Mouse (Mus musculus): Measurements from ENCODE around the gene Lrrc8d. TPM values are rescaled to one million over a fixed set of nuclear protein-coding genes. Genes with fewer than 3 reads are reported as not detected.
A peak's percentile ranks its signal among the peaks of the same experiment; 100 is the strongest.

The Lrrc8d gene
- total RNA-seq, 2 experiments from 2014 or later: 47.9 to 57.7 TPM

GRCm38 (mm10) chr5:105715095-105715494 is 15.3 kb downstream of the Lrrc8d start:
- DNase-seq (ENCODE audit: extremely low spot score in 1 of 2, low spot score in 1 of 2): no peak

DNA sequence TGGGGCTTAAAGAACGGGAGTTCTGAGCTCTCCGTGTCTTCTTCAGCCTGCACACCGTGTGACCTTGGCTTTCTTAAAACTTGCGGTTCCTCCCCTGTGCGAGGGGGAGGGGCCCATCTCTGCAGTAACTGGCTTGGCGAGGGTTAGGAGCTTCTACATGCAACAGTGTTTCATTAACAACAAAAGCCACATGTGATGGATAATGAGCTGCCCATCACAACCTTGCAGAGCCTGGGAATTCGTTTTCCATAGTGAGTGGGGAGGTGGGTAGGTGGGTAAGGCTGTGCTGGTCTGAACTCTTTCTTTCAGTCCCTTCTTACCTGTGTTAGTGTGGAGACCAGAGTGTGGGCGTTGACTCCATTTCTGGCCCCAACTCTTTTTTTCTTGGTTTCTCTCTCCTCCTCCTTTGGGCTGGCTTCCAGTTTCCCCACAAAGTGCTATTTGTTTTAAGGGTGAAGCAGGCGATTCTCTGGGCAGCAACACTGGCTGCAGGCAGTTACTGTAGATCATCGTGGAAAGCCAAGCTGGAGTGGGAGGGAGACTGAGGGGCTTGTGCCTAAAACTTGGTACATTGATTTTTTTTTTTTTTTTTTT is 15.9 kb downstream of the Lrrc8d start:
- DNase-seq (ENCODE audit: extremely low spot score in 1 of 2, low spot score in 1 of 2): peak in 1 of 2 experiments; percentile 29

GRCm38 (mm10) chr5:105717294-105717693 is 17.5 kb downstream of the Lrrc8d start:
- DNase-seq (ENCODE audit: extremely low spot score in 1 of 2, low spot score in 1 of 2): no peak

DNA sequence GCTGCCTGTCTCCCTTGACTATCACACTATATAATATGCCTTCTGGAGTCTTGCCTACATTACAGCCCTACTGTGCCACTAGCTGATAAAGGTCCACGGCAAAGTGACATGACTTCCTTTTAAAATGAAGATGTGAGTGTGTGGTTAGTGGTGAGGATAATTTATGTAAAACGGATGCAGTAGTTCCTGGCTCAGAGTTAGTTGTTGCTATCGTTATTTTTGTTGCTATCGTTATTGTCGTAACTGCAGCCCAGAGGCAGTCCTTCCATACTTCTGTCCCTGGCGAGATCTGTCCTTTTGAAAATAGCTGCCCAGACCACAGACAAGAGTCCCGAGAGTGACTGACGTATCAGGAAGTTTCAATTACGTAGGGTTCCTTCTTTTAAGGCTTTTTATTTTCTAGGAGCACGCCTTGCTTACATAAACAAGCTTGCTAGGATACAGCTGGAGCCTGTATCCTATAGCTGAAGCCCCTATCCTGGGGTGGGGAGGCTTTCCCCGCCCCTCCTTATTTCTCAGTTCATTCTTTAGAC is 18.4 kb downstream of the Lrrc8d start:
- DNase-seq (ENCODE audit: extremely low spot score in 1 of 2, low spot score in 1 of 2): no peak

DNA sequence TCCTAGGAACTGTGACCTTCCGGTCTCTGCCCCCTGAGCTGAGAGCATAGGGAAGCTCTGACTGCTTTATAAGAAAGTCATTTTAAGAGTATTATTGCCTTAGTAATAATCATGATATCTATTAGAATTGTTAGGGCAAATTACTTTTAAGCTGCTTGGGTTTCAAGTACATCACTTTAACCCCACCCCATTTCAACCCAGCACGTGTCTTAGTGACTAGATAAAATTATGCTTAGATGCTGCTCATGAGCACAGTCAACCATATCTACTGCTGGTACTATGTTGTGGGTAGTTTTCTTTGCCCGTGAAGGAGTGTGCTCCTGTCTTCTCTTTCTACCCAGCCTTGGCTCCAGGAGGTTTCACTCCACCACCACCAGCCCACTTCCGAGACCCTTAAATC is 21.5 kb downstream of the Lrrc8d start:
- no peak for DNase-seq (ENCODE audit: extremely low spot score in 1 of 2, low spot score in 1 of 2)

DNA sequence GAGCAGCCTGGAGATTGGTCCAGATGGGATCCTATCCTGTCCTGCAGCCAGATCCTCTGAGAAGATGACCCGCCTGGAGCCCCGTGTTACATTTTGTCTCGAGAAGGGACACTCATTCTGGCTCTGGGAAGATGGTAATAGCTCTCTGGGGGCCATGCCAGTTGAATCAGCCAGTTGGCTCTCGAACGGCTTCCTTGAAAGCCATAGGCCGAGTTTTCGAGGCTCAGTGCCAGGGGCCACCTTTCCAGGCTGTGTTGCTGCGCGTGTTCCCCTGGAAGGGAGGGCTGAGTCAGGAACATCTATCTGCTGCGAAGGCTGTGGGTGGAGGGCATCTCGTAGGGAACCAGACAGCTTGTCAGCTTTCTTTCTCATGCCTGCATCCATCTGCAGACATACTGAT is 23.0 kb downstream of the Lrrc8d start:
- no peak for DNase-seq (ENCODE audit: extremely low spot score in 1 of 2, low spot score in 1 of 2)

DNA sequence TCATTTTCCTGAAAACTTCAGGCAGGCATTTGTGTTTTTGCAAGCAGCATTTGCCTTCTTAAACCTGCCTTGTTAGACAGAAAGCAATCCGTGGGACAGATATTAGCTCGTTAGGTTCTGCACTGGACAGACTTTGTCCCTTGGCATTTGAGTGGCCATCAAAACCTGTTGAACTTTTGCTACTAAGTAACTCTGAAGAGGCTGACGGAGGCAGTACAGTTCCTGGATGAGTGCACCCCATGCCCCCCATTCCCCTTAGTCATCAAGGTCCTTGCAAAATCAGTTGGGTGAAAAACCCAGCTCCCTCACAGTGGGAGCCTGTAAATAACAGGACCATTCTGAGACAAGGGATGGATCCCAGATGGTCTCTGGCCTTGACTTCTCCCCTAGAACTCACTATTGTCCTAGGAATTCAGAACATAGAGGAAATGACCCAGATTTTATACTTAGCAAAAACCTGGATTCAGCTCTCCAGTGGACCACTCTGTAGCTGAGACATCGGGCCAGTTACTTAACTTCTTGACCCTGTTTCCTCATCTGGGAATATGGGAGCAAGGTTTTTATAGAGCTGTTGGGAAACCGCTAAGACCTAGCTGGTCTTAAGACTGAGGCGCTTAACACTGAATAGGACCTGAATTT is 30.5 kb downstream of the Lrrc8d start:
- DNase-seq (ENCODE audit: extremely low spot score in 1 of 2, low spot score in 1 of 2): no peak

- no peak for DNase-seq (ENCODE audit: extremely low spot score in 1 of 2, low spot score in 1 of 2)
Measured at GRCm38 (mm10) chr5:105731173-105731626, 31.4 kb downstream of the Lrrc8d start.

GRCm38 (mm10) chr5:105731627-105732432 is 32.1 kb downstream of the Lrrc8d start:
- DNase-seq (ENCODE audit: extremely low spot score in 1 of 2, low spot score in 1 of 2): peak; percentile 27 to 31

- DNase-seq (ENCODE audit: extremely low spot score in 1 of 2, low spot score in 1 of 2): no peak
Measured at GRCm38 (mm10) chr5:105732433-105732891, 32.7 kb downstream of the Lrrc8d start.

GRCm38 (mm10) chr5:105733226-105733625 is 33.5 kb downstream of the Lrrc8d start:
- DNase-seq (ENCODE audit: extremely low spot score in 1 of 2, low spot score in 1 of 2): no peak

DNA sequence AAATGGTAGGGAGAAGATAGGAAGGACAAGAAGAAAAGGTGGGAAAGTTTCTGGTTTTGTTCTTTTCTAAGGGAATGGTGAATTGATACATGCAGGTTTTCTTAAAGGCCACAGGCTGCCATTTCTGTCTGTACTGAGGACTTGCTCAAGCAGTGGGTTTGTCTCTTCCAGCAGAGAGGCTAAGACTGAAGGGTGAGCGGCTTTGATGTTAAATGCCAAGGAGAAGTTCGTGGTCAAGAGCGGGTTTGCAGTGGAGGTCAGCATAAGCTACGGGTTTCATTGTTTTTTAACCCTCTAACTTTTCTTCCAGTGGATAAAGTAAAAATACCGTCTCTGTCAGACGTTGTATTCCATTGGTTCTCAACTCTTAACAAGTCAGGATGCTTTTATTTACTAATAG is 36.6 kb downstream of the Lrrc8d start:
- DNase-seq (ENCODE audit: extremely low spot score in 1 of 2, low spot score in 1 of 2): no peak

DNA sequence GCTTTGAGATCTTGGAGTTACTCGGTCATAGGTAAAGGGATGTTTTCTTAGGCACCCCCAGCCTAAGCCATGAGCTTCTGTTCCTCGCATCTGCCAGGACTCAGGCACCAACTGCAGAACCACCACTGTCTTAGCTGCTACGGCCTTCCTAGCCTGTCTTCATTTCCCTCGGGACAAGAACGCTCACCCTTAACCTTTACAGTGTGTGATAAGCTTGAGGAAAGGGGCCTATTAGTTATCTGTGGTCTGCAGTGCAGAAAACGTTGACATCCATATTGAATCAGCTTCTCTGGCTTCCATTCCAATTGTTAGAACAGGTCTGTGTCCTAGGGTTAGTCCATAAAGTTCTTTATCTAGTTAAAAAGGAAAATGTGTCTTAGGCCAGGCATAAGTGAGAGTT is 37.4 kb downstream of the Lrrc8d start:
- DNase-seq (ENCODE audit: extremely low spot score in 1 of 2, low spot score in 1 of 2): no peak

DNA sequence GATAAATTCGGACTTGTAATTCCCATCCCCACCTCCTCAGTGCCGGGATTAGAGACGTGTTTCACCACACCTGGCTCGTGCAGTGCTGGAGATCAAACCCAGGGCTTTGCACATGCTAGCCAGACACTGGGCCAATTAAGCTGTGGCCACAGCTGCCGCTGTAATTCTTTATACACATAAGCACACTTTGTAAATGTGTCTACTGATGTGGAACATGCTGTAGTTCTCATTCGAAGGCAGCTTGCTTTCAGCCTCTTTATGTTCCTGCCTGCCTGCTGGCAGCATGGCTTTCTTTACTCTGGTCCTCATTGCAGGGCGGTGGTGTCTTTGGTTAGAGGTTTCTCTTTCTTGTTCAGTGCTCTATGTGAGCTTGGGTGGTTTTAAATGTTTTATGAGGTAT is 40.7 kb downstream of the Lrrc8d start:
- no peak for DNase-seq (ENCODE audit: extremely low spot score in 1 of 2, low spot score in 1 of 2)

DNA sequence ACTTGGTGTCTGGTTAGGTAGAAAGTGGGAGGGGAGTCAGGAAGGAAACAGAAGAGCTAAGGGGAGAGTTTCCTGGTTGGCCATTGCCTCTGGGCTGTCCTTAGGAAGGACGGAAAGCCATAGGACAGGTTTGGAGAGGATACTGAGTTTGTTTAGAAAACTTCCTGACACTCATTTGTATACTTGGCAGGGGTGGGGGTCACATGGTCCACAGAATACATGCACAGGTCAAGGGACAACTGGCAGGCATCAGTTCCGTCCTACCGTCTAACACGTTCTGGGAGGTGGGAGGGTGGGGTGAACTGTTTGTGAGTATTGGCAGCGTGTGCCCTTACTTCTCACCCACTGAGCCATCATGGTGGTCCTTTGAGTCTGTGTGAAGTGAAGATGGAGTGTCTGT is 42.9 kb downstream of the Lrrc8d start:
- no peak for DNase-seq (ENCODE audit: extremely low spot score in 1 of 2, low spot score in 1 of 2)

DNA sequence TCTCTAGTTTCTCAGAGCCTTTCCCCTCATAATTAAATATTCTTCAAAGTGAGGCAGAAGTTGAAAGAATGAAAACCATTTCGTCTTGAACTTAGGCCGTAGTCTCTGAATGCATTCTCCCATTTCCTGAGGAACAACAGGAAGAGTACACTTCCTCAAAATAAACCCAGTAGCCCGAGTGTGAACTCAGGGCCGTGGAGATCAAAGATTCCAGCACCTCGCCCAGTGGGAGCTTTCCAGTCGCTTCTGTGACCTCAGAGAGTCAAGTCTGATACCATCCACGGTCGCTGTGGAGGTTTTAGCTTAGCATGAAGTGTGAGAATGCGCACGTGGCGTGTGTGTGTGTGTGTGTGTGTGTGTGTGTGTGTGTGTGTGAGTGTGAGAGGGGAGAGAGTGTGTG is 45.6 kb downstream of the Lrrc8d start:
- DNase-seq (ENCODE audit: extremely low spot score in 1 of 2, low spot score in 1 of 2): no peak

- no peak for DNase-seq (ENCODE audit: extremely low spot score in 1 of 2, low spot score in 1 of 2)
Measured at GRCm38 (mm10) chr5:105745927-105746454, 46.2 kb downstream of the Lrrc8d start.

GRCm38 (mm10) chr5:105754803-105755202 is 55.0 kb downstream of the Lrrc8d start:
- no peak for DNase-seq (ENCODE audit: extremely low spot score in 1 of 2, low spot score in 1 of 2)

DNA sequence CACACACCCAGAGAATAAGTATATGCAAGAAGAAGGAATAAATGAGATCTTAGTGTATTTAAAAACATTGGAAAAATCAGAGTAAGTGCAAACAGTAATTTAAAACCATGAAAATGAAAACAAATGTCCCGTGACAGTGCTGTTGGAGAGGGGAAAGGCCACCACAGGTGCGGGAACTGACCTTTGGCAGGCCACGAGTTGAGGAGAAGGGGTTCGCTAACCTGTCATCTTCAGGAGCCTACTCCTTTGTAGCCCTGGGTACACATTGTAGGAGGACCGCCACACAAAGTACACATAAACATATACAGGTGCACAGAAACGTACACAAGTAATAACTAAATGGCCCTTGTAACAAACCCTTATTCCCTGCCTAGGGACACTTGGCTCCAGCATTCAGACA is 55.7 kb downstream of the Lrrc8d start:
- DNase-seq (ENCODE audit: extremely low spot score in 1 of 2, low spot score in 1 of 2): no peak

- DNase-seq (ENCODE audit: extremely low spot score in 1 of 2, low spot score in 1 of 2): no peak
Measured at GRCm38 (mm10) chr5:105757978-105758377, 58.2 kb downstream of the Lrrc8d start.

GRCm38 (mm10) chr5:105758866-105759265 is 59.1 kb downstream of the Lrrc8d start:
- no peak for DNase-seq (ENCODE audit: extremely low spot score in 1 of 2, low spot score in 1 of 2)
